Mouse (Mus musculus) forebrain, embryonic 11.5 days (tissue): ENCODE data around the gene Xkr7. TPM values are rescaled to one million over a fixed set of nuclear protein-coding genes. Genes with fewer than 3 reads are reported as not detected.

Experiments used
- ATAC-seq: fragments of 200-750 bp; cut with Nextera tagmentation; replicated peaks from 2 replicates; pipeline ENCODE4 v1.8.0; 2017; ENCODE audit warnings: moderate TSS enrichment; ENCODE audit not compliant: low FRiP score
- DNase-seq: peaks from one replicate; pipeline ENCODE4 v3.0.0-alpha.2; 2017; ENCODE audit warnings: low spot score
- H3K27ac ChIP-seq: fragments of 300-500 bp; sonication (generic); 2 replicates; pipeline ENCODE4 v1.5.1; 2014; ENCODE audit warnings: low read depth, low read length
- H3K27me3 ChIP-seq: fragments of 300-500 bp; sonication (generic); 2 replicates; pipeline ENCODE4 v1.6.1; 2014; ENCODE audit warnings: mild to moderate bottlenecking, low read length, mixed read lengths; ENCODE audit not compliant: control insufficient read depth, insufficient read depth
- H3K36me3 ChIP-seq: fragments of 300-500 bp; sonication (generic); 2 replicates; pipeline ENCODE4 v1.6.1; 2014; ENCODE audit warnings: mild to moderate bottlenecking, low read length, moderate library complexity, mixed read lengths; ENCODE audit not compliant: control insufficient read depth, insufficient read depth
- H3K4me1 ChIP-seq: fragments of 300-500 bp; sonication (generic); replicated peaks from 2 replicates; pipeline ENCODE4 v1.6.1; 2014; ENCODE audit warnings: low read length, mixed read lengths; ENCODE audit not compliant: control insufficient read depth, insufficient read depth
- H3K4me2 ChIP-seq: fragments of 300-500 bp; sonication (generic); 2 replicates; pipeline ENCODE4 v1.6.1; 2014; ENCODE audit warnings: low read depth, mild to moderate bottlenecking, low read length, moderate library complexity, mixed read lengths; ENCODE audit not compliant: severe bottlenecking
- H3K4me3 ChIP-seq: fragments of 300-500 bp; sonication (generic); 2 replicates; pipeline ENCODE4 v1.5.1; 2014; ENCODE audit warnings: low read depth, low read length
- H3K9ac ChIP-seq: fragments of 300-500 bp; sonication (generic); 2 replicates; pipeline ENCODE4 v1.6.1; 2014; ENCODE audit warnings: low read length
- H3K9me3 ChIP-seq: fragments of 300-500 bp; sonication (generic); 2 replicates; pipeline ENCODE4 v1.6.1; 2016; ENCODE audit warnings: low read length, mixed read lengths; ENCODE audit not compliant: control insufficient read depth
- WGBS: fragments of 180-500 bp; shearing (Covaris S2); extraction: QIAGEN DNeasy Blood & Tissue Kit; methylation state at CpG from one replicate; pipeline ENCODE4 v1.1.7; 2014; 5-methylcytosine and 5-hydroxymethylcytosine counted together
- polyA plus RNA-seq: library from polyadenylated mRNA; unstranded; fragments of >200 nt; fragmentation: Nextera tagmentation; extraction: Ambion mirVana; gene quantifications from 2 replicates; pipeline ENCODE4 v1.2.1, GENCODE M21; 2014

Gene Xkr7
- polyA plus RNA-seq, 1 experiment from 2014 or later, result 0.24 TPM

GRCm38 (mm10) chr2:153071491-153072184 lies 40.0 kb downstream of the Xkr7 start:
- no peaks in the 10 kb centered on the region for H3K9me3 ChIP-seq
- peaks cover 4% of the 10 kb centered on the region; the same call in 1 of the 2 replicates for H3K4me1 ChIP-seq
- H3K36me3 ChIP-seq, result no peaks in the 10 kb centered on the region
- WGBS, result 4% methylated on average over 57 of the region's 67 CpGs
- H3K27me3 ChIP-seq, result peaks cover 35% of the 10 kb centered on the region
- H3K4me2 ChIP-seq, result peak overlapping the region; percentile 50
- peak overlapping the region; percentile 26 for H3K4me3 ChIP-seq
- peak overlapping the region; percentile 41 for H3K9ac ChIP-seq
- ATAC-seq (no peak), DNase-seq (peak; percentile 68)
- H3K27ac ChIP-seq, result no peak overlapping the region

DNA sequence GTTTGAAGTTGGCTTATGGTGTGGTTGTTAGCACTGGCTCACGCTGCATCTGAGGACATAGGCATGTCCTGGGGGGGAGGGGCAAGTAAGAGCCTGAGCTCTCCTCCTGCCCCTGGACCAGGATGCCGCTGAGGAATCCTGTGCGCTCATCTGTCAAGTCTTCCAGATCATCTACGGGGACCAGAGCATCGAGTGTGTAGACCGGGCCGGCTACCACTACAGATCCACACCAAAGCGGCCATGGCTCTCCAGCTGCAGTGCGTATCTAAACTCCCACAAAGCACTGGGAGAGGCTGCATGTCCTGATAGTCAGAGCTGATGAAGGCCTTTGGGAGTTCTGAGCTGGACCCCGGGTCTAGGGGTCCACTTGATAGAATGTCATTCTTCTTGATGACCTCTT lies 43.0 kb downstream of the Xkr7 start:
- H3K27ac ChIP-seq, result no peak overlapping the region
- 92% methylated on average over 10 of the region's 10 CpGs for WGBS
- H3K36me3 ChIP-seq, result no peaks in the 10 kb centered on the region
- no peak overlapping the region for H3K4me2 ChIP-seq
- H3K4me3 ChIP-seq, result no peak overlapping the region
- no peak for ATAC-seq
- peaks cover 4% of the 10 kb centered on the region; the same call in 1 of the 2 replicates for H3K4me1 ChIP-seq
- H3K9me3 ChIP-seq, result no peaks in the 10 kb centered on the region
- no peak for DNase-seq
- no peak overlapping the region for H3K9ac ChIP-seq
- peaks cover 32% of the 10 kb centered on the region for H3K27me3 ChIP-seq

DNA sequence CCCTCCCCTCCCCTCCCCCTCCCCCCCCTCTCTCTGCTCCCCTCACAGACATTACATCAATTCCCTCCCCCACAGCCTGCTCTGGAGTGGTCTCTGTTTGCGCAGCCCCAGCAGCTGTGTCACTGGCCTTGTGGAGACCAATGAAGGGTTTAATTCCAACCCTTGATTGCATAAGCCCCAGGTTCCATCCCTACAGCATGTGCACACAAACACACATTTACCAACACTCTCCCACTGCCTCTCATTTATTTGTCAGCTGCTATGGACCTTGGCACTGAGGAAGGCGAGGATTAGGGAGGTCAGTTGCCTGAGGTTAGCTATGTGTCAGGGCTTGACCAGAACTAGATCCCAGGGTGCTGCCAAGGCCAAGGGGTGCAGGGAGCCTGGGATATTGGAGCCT lies 44.3 kb downstream of the Xkr7 start:
- H3K4me3 ChIP-seq, result no peak overlapping the region
- H3K36me3 ChIP-seq, result no peaks in the 10 kb centered on the region
- 59% methylated on average over 2 of the region's 2 CpGs for WGBS
- H3K4me1 ChIP-seq, result peaks cover 4% of the 10 kb centered on the region; the same call in 1 of the 2 replicates
- ATAC-seq (no peak), DNase-seq (no peak)
- no peak overlapping the region for H3K27ac ChIP-seq
- H3K4me2 ChIP-seq, result no peak overlapping the region
- H3K9me3 ChIP-seq, result no peaks in the 10 kb centered on the region
- peaks cover 21% of the 10 kb centered on the region for H3K27me3 ChIP-seq
- H3K9ac ChIP-seq, result no peak overlapping the region

DNA sequence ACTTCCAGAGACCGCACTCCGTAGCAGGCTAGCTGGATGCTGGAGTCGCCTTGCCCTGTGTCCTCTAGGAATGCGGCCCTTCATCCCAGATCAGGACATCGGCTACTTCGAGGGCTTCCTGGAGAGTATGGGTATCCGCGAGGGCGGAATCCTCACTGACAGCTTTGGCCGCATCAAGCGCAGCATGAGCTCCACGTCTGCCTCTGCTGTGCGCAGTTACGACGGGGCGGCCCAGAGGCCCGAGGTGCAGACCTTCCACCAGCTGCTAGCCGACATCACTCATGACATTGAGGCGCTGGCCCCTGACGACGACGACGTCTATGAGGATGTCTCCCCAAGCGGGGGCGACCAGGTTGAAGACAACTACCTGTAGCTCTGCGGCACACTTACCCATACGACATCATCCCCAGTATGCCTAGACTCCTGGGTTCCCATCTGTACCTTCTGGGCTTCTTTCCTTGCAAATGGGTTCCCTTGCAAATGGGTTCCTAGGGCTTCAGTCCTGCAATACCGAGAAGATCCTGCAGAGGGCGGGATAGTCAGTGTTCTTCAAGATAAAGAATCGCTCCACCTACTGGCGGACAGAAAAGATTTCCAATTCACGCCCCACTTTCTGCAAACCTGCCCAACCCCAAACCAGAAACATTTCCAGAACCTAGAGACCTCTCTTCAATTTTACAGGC lies 49.3 kb downstream of the Xkr7 start:
- H3K4me1 ChIP-seq, result no peaks in the 10 kb centered on the region
- no peak overlapping the region for H3K27ac ChIP-seq
- no peaks in the 10 kb centered on the region for H3K36me3 ChIP-seq
- 34% methylated on average over 32 of the region's 32 CpGs for WGBS
- H3K4me3 ChIP-seq, result no peak overlapping the region
- H3K9me3 ChIP-seq, result no peaks in the 10 kb centered on the region
- DNase-seq (peak; percentile 92), ATAC-seq (no peak)
- no peak overlapping the region for H3K9ac ChIP-seq
- no peaks in the 10 kb centered on the region for H3K27me3 ChIP-seq
- no peak overlapping the region for H3K4me2 ChIP-seq

- Histone ChIP-seq H3K36me3 (no peaks in the 10 kb centered on the region), H3K27me3 (no peaks in the 10 kb centered on the region), H3K4me3 (no peak overlapping the region), H3K27ac (no peak overlapping the region), H3K9me3 (no peaks in the 10 kb centered on the region), H3K4me2 (no peak overlapping the region), H3K4me1 (no peaks in the 10 kb centered on the region), H3K9ac (no peak overlapping the region)
- DNase-seq (no peak), ATAC-seq (no peak)
- WGBS, result 78% methylated on average over 6 of the region's 6 CpGs
Observed at GRCm38 (mm10) chr2:153081866-153082265, 50.2 kb downstream of the Xkr7 start.

GRCm38 (mm10) chr2:153083275-153083674 lies 51.6 kb downstream of the Xkr7 start:
- 88% methylated on average over 8 of the region's 8 CpGs for WGBS
- H3K4me1 ChIP-seq, result no peaks in the 10 kb centered on the region
- no peak overlapping the region for H3K4me2 ChIP-seq
- DNase-seq (no peak), ATAC-seq (no peak)
- H3K36me3 ChIP-seq, result no peaks in the 10 kb centered on the region
- H3K27me3 ChIP-seq, result no peaks in the 10 kb centered on the region
- no peaks in the 10 kb centered on the region for H3K9me3 ChIP-seq
- no peak overlapping the region for H3K4me3 ChIP-seq
- no peak overlapping the region for H3K27ac ChIP-seq
- H3K9ac ChIP-seq, result no peak overlapping the region

GRCm38 (mm10) chr2:153083824-153084223 lies 52.2 kb downstream of the Xkr7 start:
- Histone ChIP-seq H3K9me3 (no peaks in the 10 kb centered on the region), H3K4me2 (no peak overlapping the region), H3K4me1 (no peaks in the 10 kb centered on the region), H3K27ac (no peak overlapping the region), H3K4me3 (no peak overlapping the region), H3K9ac (no peak overlapping the region), H3K36me3 (no peaks in the 10 kb centered on the region), H3K27me3 (no peaks in the 10 kb centered on the region)
- DNase-seq (no peak), ATAC-seq (no peak)
- WGBS, result 89% methylated on average over 4 of the region's 4 CpGs

DNA sequence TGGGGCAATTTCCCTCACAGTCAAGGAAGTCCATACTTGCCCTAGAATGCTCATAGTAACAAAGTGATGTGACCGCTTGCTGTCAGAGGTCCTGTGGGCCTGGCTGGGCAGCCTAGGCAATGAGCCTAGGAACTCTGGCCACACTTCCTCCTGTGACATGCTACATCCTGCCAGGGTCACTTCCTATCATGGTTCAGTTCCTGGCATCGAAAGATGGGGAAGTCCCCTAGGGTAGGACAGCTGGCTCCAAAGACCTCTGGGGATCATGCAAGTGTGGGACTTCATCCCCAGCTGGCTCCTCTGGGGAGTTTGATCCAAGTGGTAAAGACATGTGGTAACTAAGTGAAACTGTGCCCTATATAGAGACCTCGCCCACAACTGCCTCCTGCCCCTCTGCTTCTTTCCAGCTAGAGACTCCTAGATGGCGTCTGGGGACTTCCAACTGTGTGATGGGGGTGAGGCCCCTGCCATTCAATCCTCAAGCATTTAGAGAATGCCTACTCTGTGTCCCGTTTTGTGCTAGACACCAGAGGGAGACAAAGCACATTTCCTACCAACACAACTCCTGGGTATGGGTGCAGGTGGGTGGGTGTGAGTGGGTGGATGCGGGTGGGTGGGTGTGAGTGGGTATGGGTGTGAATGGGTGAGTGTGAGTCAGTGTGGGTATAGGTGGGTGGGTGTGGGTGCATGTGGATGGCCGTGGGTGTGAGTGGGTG lies 52.8 kb downstream of the Xkr7 start:
- Histone ChIP-seq H3K27ac (no peak overlapping the region), H3K36me3 (no peaks in the 10 kb centered on the region), H3K4me3 (no peak overlapping the region), H3K4me2 (no peak overlapping the region), H3K4me1 (no peaks in the 10 kb centered on the region), H3K27me3 (no peaks in the 10 kb centered on the region), H3K9me3 (no peaks in the 10 kb centered on the region), H3K9ac (no peak overlapping the region)
- WGBS, result 68% methylated on average over 7 of the region's 7 CpGs
- no peak for ATAC-seq
- DNase-seq, result no peak
